Mouse (Mus musculus) retina, adult 2 months (tissue): ENCODE measurements around the gene Drg2.
"Not testable (repeated sequence)": the region's sequence is repeated elsewhere in the genome, so short reads cannot be mapped to it uniquely, and the experiment has no call there.

Experiments used
- DNase-seq: peaks from one replicate; pipeline ENCODE4 v3.0.0-alpha.2; 2012; ENCODE audit warnings: low read depth, low spot score

Drg2 gene

DNA sequence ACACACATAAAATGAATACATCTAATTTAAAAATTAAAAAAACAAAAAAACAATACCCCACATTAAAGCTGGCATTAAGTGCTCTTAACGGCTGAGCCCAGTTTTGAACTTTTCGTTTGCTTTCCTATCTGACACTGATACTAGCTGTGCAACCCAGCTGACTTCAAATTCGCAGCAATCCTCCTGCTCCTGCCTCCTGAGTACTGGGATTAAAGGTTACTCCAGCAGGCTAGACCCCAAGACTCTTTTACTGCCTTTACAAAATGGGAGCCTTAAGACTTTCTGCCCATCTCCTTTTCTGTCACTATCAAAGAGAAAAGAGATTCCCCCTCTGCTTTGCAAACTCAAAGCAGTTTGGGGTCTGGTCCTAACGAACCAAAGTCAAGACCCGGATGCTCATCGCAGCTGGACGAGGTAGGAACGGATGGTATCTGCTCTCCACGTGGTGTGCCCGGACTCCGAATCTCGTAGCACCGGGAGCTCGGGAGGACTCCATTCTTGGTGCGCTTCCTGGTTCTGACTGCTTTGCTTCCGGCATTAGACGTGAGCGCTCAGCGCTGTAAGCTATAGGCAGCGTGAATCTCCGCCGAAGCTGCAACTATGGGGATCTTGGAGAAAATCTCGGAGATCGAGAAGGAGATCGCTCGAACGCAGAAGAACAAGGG lies at the start of gene Drg2:
TSS of gene Drg2 (plus strand) at position 512 of the 665 bp plus-strand sequence.
- DNase-seq: peak; percentile 88

DNA sequence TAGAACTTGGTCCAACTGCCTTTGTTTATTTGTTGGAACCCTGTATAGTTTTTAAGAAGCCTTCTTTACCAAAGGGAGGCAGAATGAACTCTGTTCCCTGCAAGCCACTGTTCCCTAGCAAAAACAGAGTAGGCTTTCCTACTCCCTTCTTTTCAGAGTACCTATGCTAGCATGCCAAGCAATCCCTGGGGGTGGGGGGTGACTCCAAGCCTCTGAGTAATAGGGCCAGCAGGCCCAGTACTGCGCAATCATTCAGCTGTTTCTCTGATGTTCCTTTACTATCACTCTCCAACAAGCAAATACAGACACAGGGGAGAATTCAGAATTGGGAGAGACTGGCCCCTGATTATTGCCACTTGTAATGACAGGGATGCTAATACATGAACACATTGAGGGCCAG lies 47.8 kb upstream of the Drg2 start:
- no peak for DNase-seq

DNA sequence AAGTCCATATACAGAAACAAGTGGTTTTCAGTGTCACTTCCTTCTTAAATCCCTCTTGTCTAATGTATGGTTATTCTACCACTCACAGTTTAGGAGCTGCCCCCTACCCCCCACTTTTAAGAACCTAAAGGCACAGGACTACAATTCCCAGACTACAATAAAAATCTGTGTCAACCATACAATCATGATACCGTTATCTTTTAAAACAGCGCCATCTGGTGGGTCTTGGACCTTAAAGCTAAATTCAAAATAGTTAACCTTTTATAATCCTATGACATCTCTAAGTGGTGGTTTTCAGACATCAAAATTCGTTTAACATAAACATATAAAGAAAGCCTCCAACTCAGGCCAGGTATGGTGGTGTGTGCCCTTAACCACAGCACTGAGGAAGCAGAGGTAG lies 42.2 kb upstream of the Drg2 start:
- peak; percentile 54 for DNase-seq

DNA sequence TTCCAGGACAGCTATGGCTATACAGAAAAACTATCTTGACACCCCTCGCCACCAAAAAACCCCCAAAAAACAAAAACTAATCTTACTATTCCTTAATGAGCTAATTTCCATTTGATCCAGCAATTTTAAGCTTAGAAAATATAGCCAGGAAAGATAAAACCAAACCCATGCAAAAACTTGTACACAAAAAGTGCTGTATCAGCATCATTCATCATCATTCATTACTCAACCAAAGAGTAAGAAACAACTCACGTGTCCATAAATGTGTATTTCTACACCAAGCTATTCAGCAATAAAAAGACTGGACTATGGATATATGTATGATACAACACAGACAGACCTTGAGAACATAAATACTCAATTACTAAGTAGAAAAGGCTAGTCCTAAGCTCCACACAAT lies 41.5 kb upstream of the Drg2 start:
- no peak for DNase-seq

DNA sequence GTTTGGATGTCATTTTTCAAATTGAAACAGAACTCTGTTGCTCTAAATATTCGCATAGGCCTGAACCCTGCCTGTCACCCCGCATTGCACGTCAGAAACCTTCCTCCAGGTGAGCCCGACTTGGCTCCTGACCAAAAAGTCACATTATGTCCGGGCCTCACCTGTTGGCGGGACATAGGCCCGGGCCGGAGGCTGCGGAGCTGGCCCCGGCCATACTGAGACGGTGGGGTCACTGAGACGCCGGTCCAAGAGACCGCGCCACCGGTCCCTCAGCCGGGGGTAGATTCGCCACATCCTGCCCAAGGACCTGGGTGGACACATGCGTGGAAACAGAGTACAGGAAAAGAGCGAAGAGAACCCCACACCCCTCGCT lies 37.8 kb upstream of the Drg2 start:
- DNase-seq: no peak

DNA sequence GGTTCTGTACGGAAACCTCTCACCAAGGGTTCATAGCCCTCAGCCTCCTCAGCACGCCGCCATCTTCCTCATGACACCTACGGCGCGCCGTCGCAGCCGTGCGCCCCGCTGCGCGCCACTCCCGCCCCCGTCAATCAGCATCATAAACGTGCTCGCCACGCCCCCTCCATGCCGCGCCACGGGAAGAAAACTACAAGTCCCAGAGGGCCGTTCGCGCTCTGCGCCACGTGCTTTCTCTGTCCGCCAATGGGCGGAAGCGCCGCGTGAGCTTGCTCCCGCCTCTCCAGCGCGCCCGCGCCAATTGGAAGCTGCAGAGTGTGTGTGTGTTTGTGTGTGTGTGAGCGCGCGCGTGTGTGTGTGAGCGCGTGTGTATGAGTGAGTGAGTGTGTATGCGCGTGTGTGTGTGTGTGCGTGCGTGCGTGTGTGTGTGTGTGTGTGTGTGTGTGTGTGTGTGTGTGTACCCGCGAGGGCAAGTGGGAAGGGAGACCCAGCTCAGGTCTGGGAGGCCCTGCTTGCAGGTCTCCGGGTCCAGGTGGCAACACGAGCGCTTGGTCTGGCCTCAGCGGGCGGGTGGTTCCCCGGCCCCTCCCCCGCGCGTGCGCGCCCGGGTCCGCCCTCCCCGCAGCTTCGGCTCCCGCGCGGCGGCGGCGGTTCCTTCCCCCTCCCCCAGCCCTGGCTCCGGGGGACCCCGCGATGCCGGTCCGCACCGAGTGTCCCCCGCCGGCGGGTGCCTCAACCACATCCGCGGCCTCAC lies 37.3 kb upstream of the Drg2 start, which contains the start of gene Gid4:
TSS of gene Gid4 (plus strand) at position 183 of the 754 bp plus-strand sequence.
- DNase-seq: peak; percentile 98

DNA sequence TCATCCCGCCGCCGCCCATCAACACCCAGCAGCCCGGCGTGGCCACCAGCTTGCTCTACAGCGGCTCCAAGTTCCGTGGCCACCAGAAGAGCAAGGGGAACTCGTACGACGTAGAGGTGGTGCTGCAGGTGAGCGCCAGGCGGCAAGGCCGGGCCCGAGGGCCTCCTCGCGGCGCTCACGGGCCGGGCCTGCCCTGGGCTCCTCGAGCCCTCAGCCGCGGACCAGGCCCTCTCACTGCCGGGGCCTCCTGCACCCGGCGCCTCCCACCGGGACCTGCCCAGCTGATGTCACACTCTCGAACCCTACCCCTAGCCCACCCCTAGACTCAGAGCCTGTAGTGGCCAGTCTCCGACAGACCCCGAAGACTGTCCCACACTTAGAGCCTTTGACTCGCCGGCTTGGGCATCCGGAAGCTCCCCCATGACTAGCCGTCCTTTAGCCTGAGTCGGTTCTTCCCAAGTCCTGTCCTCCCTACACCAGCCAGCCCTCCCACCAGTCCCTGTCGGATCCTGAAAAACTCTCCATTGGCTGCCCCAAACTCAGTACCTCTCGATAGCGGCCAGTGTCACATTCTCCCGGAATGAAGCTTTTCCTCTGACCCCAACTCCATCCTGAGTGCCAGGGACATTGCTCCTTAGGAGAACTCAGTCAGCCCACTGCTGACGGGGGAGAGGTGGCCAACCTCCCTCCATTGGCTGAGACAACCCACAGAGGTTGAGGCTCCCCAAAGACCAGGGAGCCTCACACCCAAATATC lies 36.5 kb upstream of the Drg2 start, which contains the start of gene Atpaf2:
TSS of gene Atpaf2 (minus strand) at position 741 of the 756 bp plus-strand sequence.
- DNase-seq: no peak

DNA sequence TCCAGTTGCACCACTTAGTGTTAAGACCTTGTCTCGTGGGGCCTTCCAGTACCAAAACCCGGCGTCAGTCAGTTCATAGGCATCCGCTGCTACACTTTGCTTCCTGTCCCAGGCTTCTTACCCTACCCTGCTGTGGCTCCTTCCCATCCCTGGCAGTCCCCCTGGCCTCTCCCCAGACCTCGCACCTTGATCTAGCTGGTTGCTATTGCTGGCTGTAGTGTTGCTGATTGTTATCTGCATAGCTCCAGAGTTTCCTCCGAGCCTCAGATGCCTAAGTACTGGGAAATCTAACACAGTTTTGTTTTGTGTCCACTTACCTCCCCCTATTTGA lies 36.0 kb upstream of the Drg2 start:
- no peak for DNase-seq

DNA sequence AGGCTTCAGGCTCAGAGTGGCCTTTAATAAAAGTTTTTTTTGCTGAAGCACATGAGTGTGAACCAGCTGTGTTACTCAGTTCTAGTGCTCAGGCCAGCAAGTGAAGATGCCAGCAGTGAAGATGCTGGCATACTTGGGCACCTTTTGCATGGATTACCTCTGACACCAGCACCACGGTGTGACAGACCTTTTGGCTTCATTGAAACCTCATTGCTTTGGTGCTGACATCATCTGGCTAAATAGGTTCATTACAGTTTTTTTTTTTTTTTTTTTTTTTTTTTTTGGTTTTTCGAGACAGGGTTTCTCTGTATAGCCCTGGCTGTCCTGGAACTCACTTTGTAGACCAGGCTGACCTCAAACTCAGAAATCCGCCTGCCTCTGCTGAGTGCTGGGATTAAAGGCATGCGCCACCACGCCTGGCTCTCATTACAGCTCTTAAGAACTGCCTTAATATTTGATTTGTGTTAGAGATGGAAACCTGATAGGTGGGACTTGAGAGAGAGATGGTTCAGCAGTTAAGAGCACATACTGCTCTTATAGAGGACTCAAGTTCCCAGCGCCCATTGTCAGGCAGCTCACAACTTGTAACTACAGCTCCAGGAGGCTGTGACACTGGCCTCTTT lies 32.2 kb upstream of the Drg2 start:
- no peak for DNase-seq

DNA sequence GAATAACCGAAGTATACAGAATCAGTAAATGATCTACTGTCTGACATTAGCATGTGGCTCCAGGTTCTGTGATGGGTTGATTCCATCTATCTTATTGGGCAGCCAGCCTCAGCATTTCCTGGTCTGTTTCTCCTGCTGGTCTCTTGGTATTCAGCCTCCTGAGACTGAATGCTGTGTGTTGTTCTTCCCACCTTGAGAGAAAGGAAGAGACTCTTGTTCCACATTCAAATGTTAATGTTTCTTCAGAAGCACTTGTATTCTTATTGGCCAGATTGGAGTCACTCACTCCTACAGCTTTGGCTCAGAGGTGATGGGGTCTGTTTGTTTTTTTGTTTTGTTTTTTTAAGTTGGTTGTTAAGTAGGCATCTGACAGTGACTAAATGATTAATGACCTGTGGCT lies 31.4 kb upstream of the Drg2 start:
- no peak for DNase-seq

DNA sequence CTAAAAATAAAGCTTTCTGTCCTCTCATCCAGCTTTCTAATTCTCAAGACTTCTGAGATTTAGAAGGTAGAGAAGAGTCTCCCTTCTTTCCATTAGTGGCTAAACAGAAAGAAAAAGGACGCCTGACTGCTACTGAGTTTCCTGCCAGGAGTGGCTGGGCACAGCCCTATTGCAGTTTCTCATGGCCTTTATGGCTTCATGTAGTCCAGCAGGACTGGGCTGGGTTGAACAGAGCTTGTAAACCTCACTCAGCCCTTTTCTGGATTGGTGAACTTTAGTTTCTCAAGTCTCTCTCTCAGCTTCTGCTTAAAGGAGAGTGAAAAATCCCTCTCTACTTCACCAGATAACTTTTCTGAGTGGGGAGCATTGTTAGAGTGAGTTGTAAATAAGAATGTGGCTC lies 28.0 kb upstream of the Drg2 start:
- DNase-seq: no peak

DNA sequence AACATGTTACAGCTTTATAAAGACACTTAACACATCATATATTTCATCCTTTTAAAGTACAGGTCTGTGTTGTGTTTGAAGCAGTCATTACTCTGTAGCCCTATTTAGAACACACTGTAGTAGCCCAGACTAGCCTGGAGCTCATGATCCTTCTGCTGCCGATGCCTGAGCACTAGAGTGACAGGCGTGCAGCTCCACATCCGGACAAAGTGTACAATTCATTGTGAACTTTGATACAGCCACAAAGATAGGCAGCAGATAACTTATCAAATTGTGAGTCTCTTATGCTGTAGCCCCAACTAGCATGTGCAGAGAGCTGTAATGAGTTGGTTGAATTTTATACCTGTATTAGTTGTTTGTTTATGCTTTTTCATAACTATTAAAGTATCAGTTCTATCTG lies 26.8 kb upstream of the Drg2 start:
- no peak for DNase-seq

DNA sequence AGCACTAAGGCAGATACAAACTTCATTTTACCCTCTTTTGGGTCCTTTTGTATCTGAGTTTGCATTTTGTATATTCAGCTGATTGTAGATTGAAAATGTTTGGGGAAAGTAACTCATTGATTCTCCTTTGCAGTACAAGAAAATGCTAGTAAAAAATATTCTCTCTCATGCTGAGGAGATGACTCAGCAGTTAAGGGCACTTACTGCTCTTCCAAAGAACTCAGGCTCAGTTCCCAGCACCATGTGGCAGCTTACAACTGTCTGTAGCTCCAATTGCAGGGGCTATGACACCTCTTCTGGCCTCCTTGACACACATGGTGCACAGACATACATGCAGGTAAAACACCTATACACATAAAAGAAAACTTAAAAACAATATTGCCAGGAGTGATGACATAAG lies 20.9 kb upstream of the Drg2 start:
- no peak for DNase-seq

DNA sequence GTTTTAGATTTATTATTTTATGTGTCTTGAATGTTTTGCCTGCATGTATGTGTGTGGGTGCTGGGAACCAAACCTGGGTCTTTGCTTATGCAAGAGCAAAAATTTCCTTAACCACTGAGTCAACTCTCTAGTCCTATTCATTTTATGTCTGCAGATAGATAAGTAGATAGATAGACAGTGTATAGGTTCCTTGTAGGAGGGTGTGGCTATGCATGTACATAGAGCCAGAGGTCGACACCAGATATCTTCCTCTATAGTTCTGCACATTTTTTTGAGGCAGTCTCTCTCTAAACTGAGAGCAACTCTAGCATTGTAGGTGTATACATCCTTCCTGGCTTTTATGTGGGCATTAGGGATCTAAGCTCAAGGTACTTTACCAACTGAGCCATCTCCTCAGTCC lies 19.3 kb upstream of the Drg2 start:
- DNase-seq: no peak

DNA sequence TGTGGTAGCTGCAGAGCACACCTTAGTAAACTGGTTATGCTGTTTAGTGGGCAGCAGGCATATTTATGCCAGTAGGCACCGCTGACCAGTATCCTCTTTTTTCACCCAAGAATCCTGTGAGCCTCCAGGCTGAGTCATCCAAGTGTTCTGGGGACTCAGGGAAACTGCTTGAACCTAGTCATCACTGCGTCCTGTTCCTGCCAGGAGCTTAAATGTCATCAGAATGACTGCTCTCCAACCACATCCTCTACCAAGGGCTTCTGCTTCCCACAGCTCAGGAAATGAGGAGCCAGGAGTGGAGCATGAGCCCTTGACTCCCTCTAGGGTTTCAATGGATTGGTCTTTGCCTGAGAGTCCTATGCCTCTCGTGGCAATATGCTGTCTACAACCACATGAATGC lies 17.8 kb upstream of the Drg2 start:
- no peak for DNase-seq

DNA sequence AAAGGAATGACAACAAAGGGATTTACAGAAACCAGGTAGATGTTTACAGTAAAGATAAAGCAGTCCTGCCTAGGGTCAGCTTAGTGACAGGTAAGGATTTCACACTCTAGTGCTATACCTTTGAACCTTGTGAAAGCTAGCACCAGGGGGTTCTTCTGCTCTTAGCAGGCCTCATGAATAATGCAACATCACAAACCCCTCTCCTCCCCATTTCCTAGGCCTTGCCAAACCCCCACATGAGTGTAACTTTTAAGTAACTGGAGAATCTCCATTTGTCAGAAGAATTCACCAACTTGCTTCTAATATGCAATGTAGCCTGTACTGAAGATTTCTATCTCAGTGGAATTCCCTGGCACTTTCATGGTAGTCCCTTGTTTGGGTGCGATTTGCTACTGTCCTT lies 14.8 kb upstream of the Drg2 start:
- DNase-seq: not testable (repeated sequence)

DNA sequence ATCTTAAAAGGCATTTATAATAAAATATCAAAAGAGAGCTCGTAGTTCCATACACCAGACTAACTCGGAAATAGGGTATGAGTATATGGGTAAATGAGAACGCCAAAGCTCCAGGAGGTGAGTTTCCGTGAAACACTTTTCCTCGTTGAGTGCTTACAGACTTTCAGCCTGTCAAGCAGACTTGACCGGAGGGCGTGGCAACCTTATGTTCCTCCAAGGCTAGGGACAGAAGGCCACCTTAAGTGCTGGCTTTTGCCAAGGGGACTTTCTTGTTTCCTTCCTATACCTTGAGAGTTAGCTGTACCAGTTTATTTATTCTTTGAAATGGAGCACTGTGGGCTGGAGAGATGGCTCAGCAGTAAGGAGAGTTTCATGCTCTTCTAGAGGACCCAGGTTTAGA lies 14.2 kb upstream of the Drg2 start:
- DNase-seq: no peak

DNA sequence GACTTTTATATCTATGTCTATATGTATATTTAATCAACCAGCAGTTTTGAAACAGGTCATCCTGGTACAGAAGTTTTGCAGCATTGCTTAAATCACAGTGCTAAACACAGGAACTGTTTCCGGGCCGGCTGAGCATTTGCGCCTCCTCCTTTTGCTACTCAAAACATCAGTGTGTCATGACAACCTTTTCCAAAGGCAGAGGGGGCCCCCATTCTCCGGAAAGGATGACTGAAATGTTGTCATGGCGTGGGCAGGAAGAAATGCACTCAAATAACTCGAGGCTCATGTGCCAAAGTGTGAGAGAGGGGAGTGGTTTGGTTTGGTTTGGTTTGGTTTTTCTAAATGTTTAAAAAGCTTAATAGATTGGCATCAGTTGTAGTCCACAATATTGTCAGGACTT lies 11.5 kb upstream of the Drg2 start:
- no peak for DNase-seq

DNA sequence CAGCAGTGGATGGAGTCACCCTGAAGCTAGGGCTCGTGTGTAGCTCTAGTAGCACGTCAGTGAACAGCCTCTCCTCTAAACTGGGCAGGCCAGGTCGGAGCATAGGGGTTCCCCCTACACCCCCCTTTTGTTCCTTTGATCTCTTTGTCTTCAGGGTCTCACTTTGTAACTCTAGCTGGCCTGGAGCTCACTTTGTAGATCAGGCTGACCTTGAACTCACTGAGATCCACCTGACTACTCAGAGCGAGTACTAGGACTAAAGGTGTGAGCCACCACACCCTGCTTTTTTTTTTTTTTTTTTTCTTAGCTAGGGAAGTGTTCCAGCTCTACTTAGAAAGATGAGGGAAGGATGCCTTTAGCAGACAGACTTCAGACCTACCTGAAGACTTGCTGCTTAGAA lies 10.4 kb upstream of the Drg2 start:
- DNase-seq: no peak

DNA sequence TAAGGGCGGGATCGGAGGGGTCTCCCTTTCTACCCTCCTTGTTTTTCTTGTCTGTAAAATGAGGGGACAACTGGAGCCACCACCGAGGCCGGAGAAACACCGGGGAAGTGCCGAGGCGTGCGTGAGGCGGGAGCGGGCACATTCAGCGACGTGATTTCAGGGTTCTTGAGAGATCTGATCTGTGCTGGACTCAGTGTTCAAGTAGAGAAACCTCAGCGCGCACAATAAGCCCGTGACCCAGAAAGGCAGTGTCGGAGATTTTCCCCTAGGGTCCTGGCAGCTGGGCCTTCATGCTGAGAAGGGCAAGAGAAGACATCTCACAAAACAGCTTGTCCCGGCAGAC lies 325 bp downstream of the Drg2 start:
- no peak for DNase-seq

DNA sequence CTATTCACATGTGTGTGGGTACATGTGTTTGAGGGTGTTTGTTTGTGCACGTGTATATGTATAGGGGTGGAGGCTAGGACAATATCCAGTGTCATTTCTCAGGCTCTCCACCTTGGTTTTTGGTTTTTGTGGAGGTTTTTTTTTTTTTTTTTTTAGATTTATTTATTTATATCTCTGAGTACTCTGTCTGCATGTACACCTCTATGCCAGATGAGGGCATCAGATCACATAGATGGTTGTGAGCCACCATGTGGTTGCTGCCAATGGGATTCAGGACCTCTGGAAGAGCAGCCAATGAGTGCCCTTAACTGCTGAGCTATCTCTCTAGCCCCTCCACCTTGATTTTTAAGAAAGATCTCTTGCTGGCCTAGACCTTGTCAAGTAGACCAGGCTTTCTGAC lies 3.6 kb downstream of the Drg2 start:
- no peak for DNase-seq

DNA sequence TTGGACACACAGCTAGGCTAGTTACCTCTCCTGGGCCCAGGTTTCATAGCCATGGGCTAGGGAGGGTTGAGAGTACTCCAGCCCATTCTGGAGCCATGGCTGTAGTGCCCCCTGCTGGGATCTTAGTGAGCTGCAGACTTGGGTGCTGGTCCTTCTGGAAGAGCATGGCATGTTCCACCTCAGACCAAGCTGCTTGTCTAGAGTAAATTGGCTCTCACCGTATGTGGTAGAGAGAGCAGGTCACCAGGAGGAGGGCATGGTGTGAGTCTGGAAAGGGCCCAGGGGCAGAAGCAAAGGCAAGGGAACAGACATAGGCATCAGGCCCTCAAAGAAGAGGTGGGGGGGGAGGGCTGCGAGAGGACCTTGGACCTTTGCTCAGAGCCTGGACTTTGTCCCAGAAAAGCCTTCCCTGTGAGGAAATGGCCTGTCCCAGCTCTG lies 11.6 kb downstream of the Drg2 start:
- peak; percentile 13 for DNase-seq
